Mouse (Mus musculus): ENCODE measurements at regions not wholly inside any gene's neighbourhood (a gene's known extent, or its start where the extent isn't known, plus 50 kb on each side); places are given as distances from the start of the nearest gene placed in this dataset.

DNA sequence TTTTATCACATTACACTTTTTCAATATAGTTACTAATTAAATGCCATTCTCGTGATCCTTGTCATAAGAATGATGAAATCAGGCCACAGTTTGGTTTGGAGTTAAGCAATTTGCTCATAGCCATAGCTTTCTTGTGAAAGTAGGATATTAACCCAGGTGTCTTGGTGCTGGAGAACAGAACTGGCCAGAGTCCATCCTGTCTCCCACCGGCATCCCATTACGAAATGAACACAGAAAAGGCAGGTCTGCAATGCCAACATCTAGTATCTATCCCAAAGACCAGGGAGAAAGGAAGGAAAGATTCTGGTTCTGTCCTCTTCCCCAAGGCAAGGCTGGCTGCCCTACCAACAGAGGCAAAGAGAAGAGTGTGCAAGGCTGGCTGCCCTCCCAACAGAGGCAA is 61.6 kb upstream of the Avpr1a start:
- DNase-seq (ENCODE audit: low read depth, low spot score): no peak

- DNase-seq (ENCODE audit: low read depth, low spot score): no peak
These were observed 68.5 kb upstream of the Avpr1a start for GRCm38 (mm10) chr10:122379661-122380344.

DNA sequence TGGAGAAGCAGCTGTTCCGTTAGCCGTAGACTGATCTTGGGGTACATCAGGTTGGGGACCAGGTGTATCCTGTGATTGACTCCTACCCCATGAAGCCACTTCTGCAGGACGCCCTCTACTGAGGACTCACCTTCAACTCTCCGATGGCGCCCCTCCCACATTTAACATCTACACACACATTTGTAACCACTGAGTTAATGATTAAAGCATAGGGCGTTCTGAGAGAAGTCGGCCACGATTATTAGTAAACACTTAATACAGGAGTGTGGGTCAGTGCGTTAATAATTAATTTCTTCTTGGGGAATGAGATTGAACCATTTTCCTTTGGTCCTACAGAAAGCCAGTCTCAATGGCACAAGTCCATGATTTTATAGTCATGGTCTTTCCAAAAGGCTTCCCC is 105.0 kb upstream of the Avpr1a start:
- no peak for DNase-seq (ENCODE audit: low read depth, low spot score)

DNA sequence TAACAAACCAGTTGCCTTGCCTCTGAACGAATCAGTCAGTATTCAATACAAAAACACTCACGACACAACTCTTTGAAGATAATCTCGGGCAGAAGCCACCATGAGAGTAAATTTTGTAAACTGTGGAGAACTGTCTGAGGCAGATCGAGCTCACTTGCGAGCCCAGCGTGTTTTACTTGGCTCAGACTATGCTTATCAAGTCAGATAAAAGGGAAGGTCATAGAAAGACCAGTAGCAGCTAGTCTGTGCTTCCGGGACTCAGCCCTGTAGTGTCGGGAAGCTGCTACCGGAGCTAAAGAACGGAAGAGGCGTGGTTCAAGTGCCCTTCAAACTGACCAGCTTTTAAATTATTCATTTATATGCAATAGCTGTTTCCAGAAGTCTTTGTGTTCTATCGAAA is 105.9 kb upstream of the Avpr1a start:
- no peak for DNase-seq (ENCODE audit: low read depth, low spot score)

GRCm38 (mm10) chr10:122326851-122327250 is 121.4 kb upstream of the Avpr1a start:
- DNase-seq (ENCODE audit: low read depth, low spot score): no peak

GRCm38 (mm10) chr10:122318886-122319285 is 129.4 kb upstream of the Avpr1a start:
- peak; percentile 6 for DNase-seq (ENCODE audit: low read depth, low spot score)

GRCm38 (mm10) chr10:122310646-122311193 is 137.6 kb upstream of the Avpr1a start:
- DNase-seq (ENCODE audit: low read depth, low spot score): no peak

GRCm38 (mm10) chr10:122308691-122309090 is 139.6 kb upstream of the Avpr1a start:
- DNase-seq (ENCODE audit: low read depth, low spot score): no peak

GRCm38 (mm10) chr10:122302259-122302658 is 146.0 kb upstream of the Avpr1a start:
- DNase-seq (ENCODE audit: low read depth, low spot score): no peak

DNA sequence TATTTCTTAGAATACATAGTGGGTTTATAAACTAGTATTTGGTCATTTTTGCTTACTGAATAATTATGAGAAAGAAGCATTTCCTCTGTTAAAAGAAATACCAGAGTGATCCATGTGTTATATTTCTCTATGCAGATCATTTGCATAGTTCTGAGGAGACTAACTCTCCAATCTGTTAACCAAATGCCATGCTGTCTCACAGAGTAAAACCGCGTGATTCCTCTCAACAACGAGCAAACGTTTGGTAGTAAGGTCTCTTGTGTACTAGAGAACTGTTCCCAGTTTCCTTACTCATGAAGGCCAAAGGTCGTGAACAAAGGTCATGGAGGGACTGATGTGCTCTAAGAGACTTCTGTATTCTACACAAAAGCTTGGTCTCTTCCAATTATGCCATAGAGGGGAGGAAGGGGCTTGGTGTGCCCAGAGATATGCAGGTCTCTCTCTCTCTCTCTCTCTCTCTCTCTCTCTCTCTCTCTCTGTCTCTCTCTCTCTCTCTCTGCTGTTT is 152.3 kb upstream of the Avpr1a start:
- no peak for DNase-seq (ENCODE audit: low read depth, low spot score)

GRCm38 (mm10) chr10:122291611-122292010 is 156.7 kb upstream of the Avpr1a start:
- no peak for DNase-seq (ENCODE audit: low read depth, low spot score)

- no peak for DNase-seq (ENCODE audit: low read depth, low spot score)
These were observed 157.2 kb upstream of the Avpr1a start for GRCm38 (mm10) chr10:122291091-122291490.

DNA sequence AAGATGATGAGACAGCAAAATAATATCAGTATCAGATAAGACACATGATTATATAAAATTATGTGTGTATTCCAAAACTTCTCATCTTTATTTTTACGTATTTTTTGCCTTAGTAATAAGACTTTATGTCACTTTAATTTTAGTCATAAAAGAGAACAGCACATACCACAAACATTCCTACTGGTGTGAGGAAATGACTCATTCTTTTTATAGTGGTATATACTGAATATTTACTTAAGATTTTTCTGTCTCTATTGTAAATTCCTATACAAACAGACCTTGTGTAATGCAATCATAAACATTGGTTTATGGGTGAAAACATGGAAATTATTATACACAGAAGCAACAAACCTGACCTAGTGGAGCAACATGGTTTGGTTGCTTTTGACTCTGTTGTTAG is 173.4 kb upstream of the Avpr1a start:
- DNase-seq (ENCODE audit: low read depth, low spot score): no peak

GRCm38 (mm10) chr10:122274181-122274580 is 174.1 kb upstream of the Avpr1a start:
- DNase-seq (ENCODE audit: low read depth, low spot score): no peak

- no peak for DNase-seq (ENCODE audit: low read depth, low spot score)
These were observed 166.9 kb upstream of the Rxylt1 start for GRCm38 (mm10) chr10:122264070-122264469.

DNA sequence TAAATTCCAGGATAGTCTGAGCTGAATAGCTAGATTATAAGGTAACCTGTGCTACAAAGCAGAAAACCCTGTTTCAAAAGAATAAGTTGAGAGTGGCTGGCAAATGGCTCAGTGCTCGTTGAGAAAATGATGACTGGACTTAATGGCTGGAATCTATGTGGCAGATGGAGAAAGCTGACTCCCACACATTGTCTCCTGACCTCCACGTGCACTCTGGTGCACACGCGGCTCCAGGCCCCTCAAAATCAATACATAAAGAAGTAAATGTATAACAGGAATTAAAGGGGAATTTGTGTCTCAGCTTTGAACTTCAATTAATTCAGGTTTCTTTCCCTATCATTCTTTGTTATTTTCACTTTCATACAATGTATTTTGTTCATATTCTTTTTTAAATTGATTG is 162.2 kb upstream of the Rxylt1 start:
- no peak for DNase-seq (ENCODE audit: low read depth, low spot score)

DNA sequence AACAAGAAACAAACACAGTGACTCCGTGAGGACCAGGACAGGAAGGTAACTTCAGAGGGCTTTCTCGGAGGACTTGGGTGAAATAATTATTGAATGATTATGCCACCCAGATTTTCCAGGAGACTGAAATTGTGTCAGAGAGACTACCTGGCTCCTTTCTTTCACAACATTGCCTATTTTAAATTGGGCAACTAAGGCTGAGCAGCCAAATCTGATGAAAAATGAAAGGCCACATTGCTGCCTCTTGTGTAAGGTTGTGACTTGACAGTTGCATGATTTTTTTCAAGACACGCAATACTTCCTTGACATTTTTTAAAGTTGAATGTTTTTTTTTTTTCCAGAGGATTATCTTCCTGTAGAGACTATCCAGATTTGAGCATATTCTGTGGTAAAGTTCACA is 161.5 kb upstream of the Rxylt1 start:
- no peak for DNase-seq (ENCODE audit: low read depth, low spot score)

DNA sequence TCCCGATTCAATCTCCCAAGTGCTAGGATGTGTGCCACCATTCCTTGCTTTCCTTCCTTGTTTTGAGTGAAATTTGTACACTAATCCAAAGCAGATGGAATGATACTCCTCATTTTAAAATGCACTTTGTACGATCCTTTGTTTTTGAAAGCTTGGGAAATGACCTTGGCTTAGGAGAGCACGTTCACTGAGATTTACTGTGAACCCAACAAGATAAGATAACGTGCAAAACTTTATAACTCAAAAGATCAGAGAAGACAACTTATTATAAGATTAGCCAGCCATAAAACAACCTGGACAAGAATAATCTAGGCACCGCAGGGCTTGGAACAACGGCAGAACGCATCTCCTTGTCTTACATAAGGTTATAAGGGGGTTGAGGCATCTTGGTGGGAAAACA is 134.6 kb upstream of the Rxylt1 start:
- DNase-seq (ENCODE audit: low read depth, low spot score): no peak

DNA sequence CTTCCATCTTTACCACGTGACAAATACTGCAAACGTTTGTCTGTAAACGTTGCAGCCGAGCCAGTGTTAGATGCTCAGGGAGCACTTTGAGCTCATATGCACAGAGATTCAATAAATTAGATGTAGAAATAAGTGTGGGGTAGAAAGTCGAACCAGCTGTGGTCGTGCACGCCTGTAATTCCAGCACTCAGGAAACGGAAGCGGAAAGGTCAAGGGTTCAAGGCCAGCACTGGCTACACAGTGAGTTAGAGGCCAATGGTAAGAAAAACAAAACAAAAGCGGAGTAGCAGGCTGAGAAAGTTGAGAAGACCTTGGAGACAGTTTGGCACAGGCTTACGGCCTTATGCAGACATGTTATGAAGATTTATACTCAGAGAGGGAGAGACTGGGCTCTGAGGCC is 133.6 kb upstream of the Rxylt1 start:
- peak; percentile 48 for DNase-seq (ENCODE audit: low read depth, low spot score)

GRCm38 (mm10) chr10:122225679-122226078 is 128.5 kb upstream of the Rxylt1 start:
- no peak for DNase-seq (ENCODE audit: low read depth, low spot score)

DNA sequence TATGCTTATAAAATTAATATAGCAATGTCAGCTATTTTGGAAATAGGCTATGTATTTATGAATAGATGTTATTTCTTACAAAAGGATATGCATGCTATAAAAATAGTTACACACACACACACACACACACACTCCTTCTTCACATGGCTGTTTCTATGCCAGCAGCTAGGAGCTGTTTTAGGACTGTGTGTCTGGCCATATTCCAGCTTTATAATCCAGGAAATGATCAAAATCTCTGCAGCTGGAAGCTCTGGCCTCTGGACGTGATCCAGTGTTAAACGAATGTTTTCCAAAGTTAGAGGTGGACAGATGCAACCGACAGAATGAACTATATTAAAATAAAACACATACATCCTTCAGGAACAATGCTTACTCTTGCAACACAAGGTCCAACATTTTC is 125.9 kb upstream of the Rxylt1 start:
- DNase-seq (ENCODE audit: low read depth, low spot score): no peak

DNA sequence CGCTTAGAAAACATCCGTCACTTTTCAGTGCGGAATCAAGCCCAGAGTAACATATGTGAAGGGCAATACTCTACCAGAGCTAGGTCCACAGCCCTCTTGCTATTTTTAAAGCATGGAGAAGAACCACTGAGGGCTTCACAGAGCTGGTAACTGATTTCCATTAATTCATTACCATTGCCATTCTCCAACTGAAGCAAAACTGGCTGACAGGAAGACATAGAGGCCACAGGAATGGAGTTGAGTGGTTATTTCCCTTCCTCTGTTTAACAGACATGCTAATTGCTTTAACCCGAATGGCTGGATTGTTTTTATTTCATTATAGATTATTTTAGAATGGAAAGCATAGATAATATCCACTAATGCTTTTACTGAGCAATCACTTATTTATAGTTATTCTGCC is 120.4 kb upstream of the Rxylt1 start:
- DNase-seq (ENCODE audit: low read depth, low spot score): no peak

- DNase-seq (ENCODE audit: low read depth, low spot score): no peak
These were observed 102.6 kb upstream of the Rxylt1 start for GRCm38 (mm10) chr10:122199791-122200190.

DNA sequence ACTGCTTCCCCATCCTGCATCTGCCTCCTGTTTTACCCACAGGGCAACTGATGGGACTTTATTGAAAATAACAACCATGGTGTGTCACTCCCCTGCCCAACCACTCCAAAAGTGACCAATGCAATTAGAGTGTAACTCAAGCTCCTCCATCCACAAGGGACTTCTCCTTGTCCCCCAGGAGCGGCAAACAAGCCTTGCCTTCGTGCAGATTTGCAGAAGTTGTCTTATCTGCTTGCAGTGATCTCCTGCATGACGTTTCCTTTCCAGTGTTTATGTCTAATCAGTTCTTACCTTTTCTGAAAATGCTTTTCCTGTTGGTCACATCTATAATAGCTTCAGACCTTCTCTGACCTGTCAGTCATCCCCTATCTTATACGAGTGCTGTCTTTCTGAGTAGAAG is 100.5 kb upstream of the Rxylt1 start:
- no peak for DNase-seq (ENCODE audit: low read depth, low spot score)

Data from R1 (cell line).